Mouse (Mus musculus): ENCODE data around the gene Vcl. TPM values are rescaled to one million over a fixed set of nuclear protein-coding genes. Genes with fewer than 3 reads are reported as not detected.

Gene Vcl
- polyA plus RNA-seq, 1 experiment, result 104 TPM

- peak overlapping the region; percentile 10 for H3ac ChIP-seq (ENCODE audit: control insufficient read depth, insufficient read length)
- H3K79me2 ChIP-seq (ENCODE audit: control insufficient read depth, insufficient read depth), result no peaks in the 10 kb centered on the region
- peak overlapping the region; percentile 85 for H3K4me2 ChIP-seq (ENCODE audit: low read depth)
- H3K36me3 ChIP-seq (ENCODE audit: control insufficient read depth, insufficient read depth), result no peaks in the 10 kb centered on the region
- TF ChIP-seq SRF (IDR thresholded peaks at IDR 0.05; ENCODE audit: control insufficient read depth, insufficient read length, low read depth) (no peak), USF1 (IDR thresholded peaks at IDR 0.05; ENCODE audit: low read depth) (no peak), CEBPB (IDR thresholded peaks at IDR 0.05; ENCODE audit: insufficient read depth, poor library complexity, severe bottlenecking) (no peak)
- H3K27me3 ChIP-seq (ENCODE audit: control insufficient read depth, insufficient read depth, insufficient read length), result no peaks in the 10 kb centered on the region
- peak overlapping the region; percentile 47 for H3K4me3 ChIP-seq
Measured at GRCm38 (mm10) chr14:21076501-21077194, 147.4 kb downstream of the Vcl start.

GRCm38 (mm10) chr14:21077939-21078338 is 148.7 kb downstream of the Vcl start:
- no peak overlapping the region for H3K4me3 ChIP-seq
- TF ChIP-seq MYOG (IDR thresholded peaks at IDR 0.05; ENCODE audit: control insufficient read depth in 1 of 3, insufficient read depth in 1 of 3, insufficient read length in 2 of 3, low read depth in 2 of 3), result no peak
- no peak overlapping the region for H3K4me2 ChIP-seq (ENCODE audit: low read depth)
- H3K36me3 ChIP-seq (ENCODE audit: control insufficient read depth, insufficient read depth), result no peaks in the 10 kb centered on the region
- H3K79me2 ChIP-seq (ENCODE audit: control insufficient read depth, insufficient read depth), result no peaks in the 10 kb centered on the region
- H3K27me3 ChIP-seq (ENCODE audit: control insufficient read depth, insufficient read depth, insufficient read length), result no peaks in the 10 kb centered on the region
- no peak overlapping the region for H3ac ChIP-seq (ENCODE audit: control insufficient read depth, insufficient read length)

GRCm38 (mm10) chr14:21078511-21078910 is 149.3 kb downstream of the Vcl start:
- no peak overlapping the region for H3K4me2 ChIP-seq (ENCODE audit: low read depth)
- no peaks in the 10 kb centered on the region for H3K27me3 ChIP-seq (ENCODE audit: control insufficient read depth, insufficient read depth, insufficient read length)
- no peak overlapping the region for H3K4me3 ChIP-seq
- no peaks in the 10 kb centered on the region for H3K79me2 ChIP-seq (ENCODE audit: control insufficient read depth, insufficient read depth)
- TF ChIP-seq MYOG (IDR thresholded peaks at IDR 0.05; ENCODE audit: control insufficient read depth in 1 of 3, insufficient read depth in 1 of 3, insufficient read length in 2 of 3, low read depth in 2 of 3), result no peak
- TF ChIP-seq SRF (IDR thresholded peaks at IDR 0.05; ENCODE audit: control insufficient read depth, insufficient read length, low read depth), result no peak
- TF ChIP-seq E2F4 (IDR thresholded peaks at IDR 0.05; ENCODE audit: insufficient read depth), result no peak
- no peak for TF ChIP-seq CEBPB (IDR thresholded peaks at IDR 0.05; ENCODE audit: insufficient read depth, poor library complexity, severe bottlenecking)
- no peak for TF ChIP-seq USF1 (IDR thresholded peaks at IDR 0.05; ENCODE audit: low read depth)
- no peak for TF ChIP-seq TCF12 (IDR thresholded peaks at IDR 0.05; ENCODE audit: insufficient read depth, poor library complexity, severe bottlenecking)
- TF ChIP-seq TCF3 (IDR thresholded peaks at IDR 0.05; ENCODE audit: insufficient read length, low read depth), result no peak
- no peak for TF ChIP-seq MAX (IDR thresholded peaks at IDR 0.05; ENCODE audit: low read depth)
- TF ChIP-seq MYOD1 (IDR thresholded peaks at IDR 0.05; ENCODE audit: control insufficient read depth in 1 of 3, insufficient read length in 2 of 3, low read depth in 2 of 3), result no peak
- no peak for TF ChIP-seq POLR2AphosphoS2 (IDR thresholded peaks at IDR 0.05; ENCODE audit: insufficient read length, low read depth)
- no peak for TF ChIP-seq POLR2A (IDR thresholded peaks at IDR 0.05; ENCODE audit: insufficient read length, low read depth)
- TF ChIP-seq REST (IDR thresholded peaks at IDR 0.05; ENCODE audit: insufficient read depth, insufficient read length), result no peak
- no peak overlapping the region for H3ac ChIP-seq (ENCODE audit: control insufficient read depth, insufficient read length)
- no peaks in the 10 kb centered on the region for H3K36me3 ChIP-seq (ENCODE audit: control insufficient read depth, insufficient read depth)

GRCm38 (mm10) chr14:21082823-21083222 is 153.6 kb downstream of the Vcl start:
- TF ChIP-seq USF1 (IDR thresholded peaks at IDR 0.05; ENCODE audit: low read depth) (peak; percentile 54), MYOD1 (IDR thresholded peaks at IDR 0.05; ENCODE audit: control insufficient read depth in 1 of 3, insufficient read length in 2 of 3, low read depth in 2 of 3) (no peak)
- H3K79me2 ChIP-seq (ENCODE audit: control insufficient read depth, insufficient read depth), result peaks cover 7% of the 10 kb centered on the region
- no peak overlapping the region for H3ac ChIP-seq (ENCODE audit: control insufficient read depth, insufficient read length)
- H3K36me3 ChIP-seq (ENCODE audit: control insufficient read depth, insufficient read depth), result no peaks in the 10 kb centered on the region
- no peak overlapping the region for H3K4me3 ChIP-seq
- H3K27me3 ChIP-seq (ENCODE audit: control insufficient read depth, insufficient read depth, insufficient read length), result no peaks in the 10 kb centered on the region
- H3K4me2 ChIP-seq (ENCODE audit: low read depth), result no peak overlapping the region

Other genes starting within 250 kb of the Vcl start
- gene Fut11, start 234.4 kb upstream of the Vcl start, polyA plus RNA-seq (2012; fragmentation: generic; extraction: Trizol), result 7.2 TPM
- gene Chchd1, start 226.4 kb upstream of the Vcl start, polyA plus RNA-seq (2012; fragmentation: generic; extraction: Trizol), result 111 TPM
- gene Zswim8, start 221.8 kb upstream of the Vcl start, polyA plus RNA-seq (2012; fragmentation: generic; extraction: Trizol), result 74.9 TPM
- gene Ndst2, start 194.8 kb upstream of the Vcl start, polyA plus RNA-seq (2012; fragmentation: generic; extraction: Trizol), result 11.9 TPM
- gene Camk2g, start 135.3 kb upstream of the Vcl start, polyA plus RNA-seq (2012; fragmentation: generic; extraction: Trizol), result 57.2 TPM
- 40.1 TPM for gene Plau, start 92.7 kb upstream of the Vcl start, polyA plus RNA-seq (2012; fragmentation: generic; extraction: Trizol)
- gene Ap3m1, start 123.1 kb downstream of the Vcl start, polyA plus RNA-seq (2012; fragmentation: generic; extraction: Trizol), result 15.1 TPM
- gene Adk, start 123.2 kb downstream of the Vcl start, polyA plus RNA-seq (2012; fragmentation: generic; extraction: Trizol), result 37.2 TPM